Mouse (Mus musculus): ENCODE measurements around the gene Top2a.

GRCm38 (mm10) chr11:99044306-99044705, 20.3 kb upstream of the Top2a start:
- no peak for TF ChIP-seq CTCF (IDR thresholded peaks at IDR 0.05; ENCODE audit: low read depth, low read length)
- no peak for TF ChIP-seq POLR2A (IDR thresholded peaks at IDR 0.05; ENCODE audit: insufficient read depth, low read length)
- no peak for TF ChIP-seq EP300 (IDR thresholded peaks at IDR 0.05; ENCODE audit: insufficient read depth, low read depth, low read length)

All from ES-Bruce4 (cell line).